Mouse (Mus musculus): ENCODE measurements around the gene Cebpb. TPM values are rescaled to one million over a fixed set of nuclear protein-coding genes. Genes with fewer than 3 reads are reported as not detected.

The Cebpb gene
- total RNA-seq (2023) = 100 to 1,000 TPM; 360 to 428 TPM

DNA sequence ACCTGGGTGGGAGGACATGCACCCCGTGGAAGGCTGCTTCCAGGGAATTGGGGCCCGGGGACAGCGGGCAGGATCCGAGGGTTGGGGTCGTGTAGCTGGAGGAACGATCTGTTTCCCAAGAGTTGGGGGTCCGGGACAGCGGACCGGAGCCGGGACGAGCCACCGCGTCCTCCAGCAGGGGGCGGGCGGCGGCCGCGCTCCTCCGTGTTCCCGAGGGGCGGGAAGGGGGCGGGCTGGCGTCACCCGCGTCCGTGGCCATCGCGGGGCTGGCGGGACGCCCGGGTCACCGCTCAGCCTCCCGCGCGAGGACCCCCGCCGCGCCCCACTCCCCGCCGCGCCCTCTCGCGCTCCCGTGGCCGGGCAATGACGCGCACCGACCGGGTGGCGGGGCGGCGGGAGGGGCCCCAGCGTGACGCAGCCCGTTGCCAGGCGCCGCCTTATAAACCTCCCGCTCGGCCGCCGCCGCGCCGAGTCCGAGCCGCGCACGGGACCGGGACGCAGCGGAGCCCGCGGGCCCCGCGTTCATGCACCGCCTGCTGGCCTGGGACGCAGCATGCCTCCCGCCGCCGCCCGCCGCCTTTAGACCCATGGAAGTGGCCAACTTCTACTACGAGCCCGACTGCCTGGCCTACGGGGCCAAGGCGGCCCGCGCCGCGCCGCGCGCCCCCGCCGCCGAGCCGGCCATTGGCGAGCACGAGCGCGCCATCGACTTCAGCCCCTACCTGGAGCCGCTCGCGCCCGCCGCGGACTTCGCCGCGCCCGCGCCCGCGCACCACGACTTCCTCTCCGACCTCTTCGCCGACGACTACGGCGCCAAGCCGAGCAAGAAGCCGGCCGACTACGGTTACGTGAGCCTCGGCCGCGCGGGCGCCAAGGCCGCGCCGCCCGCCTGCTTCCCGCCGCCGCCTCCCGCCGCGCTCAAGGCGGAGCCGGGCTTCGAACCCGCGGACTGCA, at the start of gene Cebpb:
Gene Cebpb (plus strand): TSS at position 418 of the 954 bp plus-strand sequence.

DNA sequence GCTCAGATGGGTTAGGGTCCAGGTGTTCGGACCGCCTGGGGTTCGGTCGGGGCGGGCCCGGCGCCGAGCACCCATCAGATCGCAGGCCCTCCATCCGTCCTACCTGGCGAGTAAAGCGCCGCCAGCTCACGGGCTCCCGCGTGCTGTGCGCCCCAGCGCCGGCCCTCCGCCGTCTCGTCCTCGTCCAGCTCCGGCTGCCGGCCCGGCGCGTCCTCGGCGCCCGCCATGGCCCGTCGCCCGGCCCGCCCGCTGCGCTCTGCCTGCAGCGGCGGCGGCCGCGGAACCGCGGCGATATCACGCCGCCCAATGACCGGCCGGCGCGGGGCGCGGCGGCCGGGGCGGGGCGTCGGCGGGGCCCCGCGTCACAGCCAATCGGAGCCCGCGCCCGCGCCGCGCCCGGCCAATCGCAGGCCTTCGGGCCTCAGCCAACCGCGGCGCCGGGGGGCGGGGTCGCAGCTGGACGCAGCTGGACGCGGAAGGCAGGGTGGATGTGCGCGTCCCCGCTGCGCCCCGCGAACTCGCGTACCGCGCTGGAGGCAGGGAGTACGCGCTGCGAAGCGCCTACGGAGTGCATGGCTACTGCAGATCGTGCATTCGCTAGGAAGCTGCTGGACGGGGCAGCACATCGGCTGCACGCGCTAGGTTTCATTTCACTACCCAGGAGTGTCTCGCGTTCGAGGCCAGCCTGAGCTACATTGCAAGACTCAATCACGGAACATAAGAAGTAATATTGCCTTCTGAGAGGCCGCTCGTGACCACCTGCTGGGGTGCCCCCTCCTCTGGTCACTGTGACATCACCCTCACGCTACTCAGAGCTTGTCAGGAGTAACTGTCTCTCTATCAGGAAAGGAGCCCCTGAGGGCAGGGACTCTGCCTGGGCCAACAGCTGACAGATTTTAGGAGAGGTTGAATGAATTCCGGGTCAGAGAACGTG, 27.2 kb upstream of the Cebpb start, which contains the start of gene Gm20431:
Gene Gm20431 (minus strand): TSS at position 227 of the 934 bp plus-strand sequence.

DNA sequence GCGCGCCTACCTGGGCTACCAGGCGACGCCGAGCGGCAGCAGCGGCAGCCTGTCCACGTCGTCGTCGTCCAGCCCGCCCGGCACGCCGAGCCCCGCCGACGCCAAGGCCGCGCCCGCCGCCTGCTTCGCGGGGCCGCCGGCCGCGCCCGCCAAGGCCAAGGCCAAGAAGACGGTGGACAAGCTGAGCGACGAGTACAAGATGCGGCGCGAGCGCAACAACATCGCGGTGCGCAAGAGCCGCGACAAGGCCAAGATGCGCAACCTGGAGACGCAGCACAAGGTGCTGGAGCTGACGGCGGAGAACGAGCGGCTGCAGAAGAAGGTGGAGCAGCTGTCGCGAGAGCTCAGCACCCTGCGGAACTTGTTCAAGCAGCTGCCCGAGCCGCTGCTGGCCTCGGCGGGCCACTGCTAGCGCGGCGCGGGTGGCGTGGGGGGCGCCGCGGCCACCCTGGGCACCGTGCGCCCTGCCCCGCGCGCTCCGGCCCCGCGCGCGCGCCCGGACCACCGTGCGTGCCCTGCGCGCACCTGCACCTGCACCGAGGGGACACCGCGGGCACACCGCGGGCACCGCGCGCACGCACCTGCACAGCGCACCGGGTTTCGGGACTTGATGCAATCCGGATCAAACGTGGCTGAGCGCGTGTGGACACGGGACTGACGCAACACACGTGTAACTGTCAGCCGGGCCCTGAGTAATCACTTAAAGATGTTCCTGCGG, 945 bp downstream of the Cebpb start, which contains the start of gene Tmem189:
Gene Tmem189 (minus strand): TSS at position 322 of the 718 bp plus-strand sequence.

Other genes with a start within 250 kb of the Cebpb start
- gene Rnf114, start 196.3 kb upstream of the Cebpb start, total RNA-seq (2023) = 10 to 100 TPM; 50.5 to 55.6 TPM
- gene Spata2, start 196.0 kb upstream of the Cebpb start, total RNA-seq (2023) = 10 to 100 TPM; 23.4 to 31.2 TPM
- gene Snai1, start 150.7 kb upstream of the Cebpb start, total RNA-seq (2023) = 1 to 10 TPM; 1.1 to 1.2 TPM
- 10 to 100 TPM; 83.0 to 92.3 TPM for gene Ube2v1, start 56.8 kb upstream of the Cebpb start, total RNA-seq (2023)
- gene Gm20431, start 27.4 kb upstream of the Cebpb start, total RNA-seq (2023) = 10 to 100 TPM; 10.9 to 14.4 TPM
- 100 to 1,000 TPM; 103 to 105 TPM for gene Tmem189, start 907 bp downstream of the Cebpb start, total RNA-seq (2023)
- 100 to 1,000 TPM; 138 to 161 TPM for gene Ptpn1, start 243.1 kb downstream of the Cebpb start, total RNA-seq (2023)

All from neutrophil, adult 83 days (primary cell).